Comparison of ENCODE assay signal across 8 mouse cellular contexts in genomic region chr8:91797626-91798271, GRCm38 (mm10). TPM values are rescaled to one million over a fixed set of nuclear protein-coding genes. Genes with fewer than 3 reads are reported as not detected.
A peak's percentile ranks its signal among the peaks of the same experiment; 100 is the strongest.
DNase-seq lines count a peak whose midpoint lies in the region; ATAC-seq and TF ChIP-seq lines count a peak whose summit lies in the region.

No protein-coding gene starts in this region.

- ATAC-seq in megakaryocyte, adult 5-6 weeks (ENCODE audit: poor library complexity, severe bottlenecking): no peak
- ATAC-seq in lung, embryonic 15.5 days (ENCODE audit: borderline replicate concordance, extremely low read depth, low FRiP score, low TSS enrichment): peak; percentile 27; the same call in 1 of the 2 replicates

- WGBS in lung, embryonic 15.5 days: 1% methylated on average over 35 of the region's 35 CpGs

- TF ChIP-seq CTCF in cortical plate, adult 2 months (IDR thresholded peaks at IDR 0.05; ENCODE audit: extremely low read depth, insufficient read depth, low read length): peak; percentile 19; the same call in 1 of the 2 replicates

- no peaks in the 10 kb centered on the region for H3K36me3 ChIP-seq in megakaryocyte, embryonic 14.5 days (replicated peaks; ENCODE audit: low read length)
- H3K36me3 ChIP-seq in lung, embryonic 15.5 days: no peaks in the 10 kb centered on the region

- H3K9me3 ChIP-seq in megakaryocyte, embryonic 14.5 days: peaks cover 8% of the 10 kb centered on the region; the same call in 1 of the 2 replicates
- no peaks in the 10 kb centered on the region for H3K9me3 ChIP-seq in lung, embryonic 15.5 days

- H3K27ac ChIP-seq in cortical plate, adult 2 months (ENCODE audit: insufficient read depth, low read length): no peak overlapping the region
- peak overlapping the region; percentile 39; the same call in 1 of the 2 replicates for H3K27ac ChIP-seq in lung, embryonic 15.5 days

- peak overlapping the region; percentile 81 for H3K4me3 ChIP-seq in megakaryocyte, embryonic 14.5 days (replicated peaks)
- H3K4me3 ChIP-seq in cortical plate, adult 2 months (ENCODE audit: insufficient read depth, low read length): no peak overlapping the region
- peak overlapping the region; percentile 72 for H3K4me3 ChIP-seq in lung, embryonic 15.5 days

- TF ChIP-seq POLR2A in cortical plate, adult 2 months (IDR thresholded peaks at IDR 0.05; ENCODE audit: extremely low read depth, insufficient read depth, low read length): no peak

- H3K4me1 ChIP-seq in megakaryocyte, embryonic 14.5 days: peaks cover 34% of the 10 kb centered on the region
- no peaks in the 10 kb centered on the region for H3K4me1 ChIP-seq in cortical plate, adult 2 months (ENCODE audit: control insufficient read depth, insufficient read depth, low read length)
- peaks cover 37% of the 10 kb centered on the region for H3K4me1 ChIP-seq in lung, embryonic 15.5 days

- H3K27me3 ChIP-seq in megakaryocyte, embryonic 14.5 days (replicated peaks): peaks cover 85% of the 10 kb centered on the region
- H3K27me3 ChIP-seq in lung, embryonic 15.5 days: peaks cover 86% of the 10 kb centered on the region

- DNase-seq in heart, adult 18-20 months: peak; percentile 67 to 85
- DNase-seq in kidney, adult 18-20 months: peak; percentile 81
- peak; percentile 77 for DNase-seq in retina, postnatal 1 day
- no peak for DNase-seq in frontal cortex, postnatal 10 days (ENCODE audit: low spot score in 2 of 2)

- H3K9ac ChIP-seq in lung, embryonic 15.5 days: peak overlapping the region; percentile 35

- H3K4me2 ChIP-seq in lung, embryonic 15.5 days: peak overlapping the region; percentile 96

RNA-seq across cellular contexts. Expression of gene Irx3, which starts 4.1 kb away (rescaled TPM):
- not detected in 2 replicates for polyA plus RNA-seq in megakaryocyte, embryonic 14.5 days (2012; ENCODE audit: insufficient read depth, low replicate concordance)
- total RNA-seq in megakaryocyte, adult 5-6 weeks (2015): not detected in 2 replicates
- 0.22 TPM in 1 of 2 replicates, not detected in the other for total RNA-seq in megakaryocyte, adult 5-6 weeks (2017)
- 0.15 TPM in 2 replicates for polyA plus RNA-seq in cortical plate, adult 2 months (2012; rRNA removed)
- total RNA-seq in heart, adult 18-20 months (2021): 10 to 100 TPM; 21.2 to 26.3 TPM
- polyA plus RNA-seq in lung, embryonic 15.5 days (2015; fragmentation: Nextera tagmentation; extraction: Ambion mirVana): 32.6 and 33.9 TPM in 2 replicates

Comparison
In these comparisons a context has a peak if more than half of its experiments do, and no peak if none do; other contexts are left out.
1. DNase-seq: peak in heart, adult 18-20 months (2 of 2), kidney, adult 18-20 months (single experiment) and retina, postnatal 1 day (single experiment); none in frontal cortex, postnatal 10 days (0 of 2).
2. RNA of gene Irx3, which starts 4.1 kb away (polyA plus RNA-seq): 32.6 to 33.9 TPM in lung, embryonic 15.5 days; 0.15 TPM in cortical plate, adult 2 months and not detected in megakaryocyte, embryonic 14.5 days; every median in the first group is over 10 times any median in the second.